Mouse (Mus musculus): ENCODE data around the gene Atp1a1. TPM values are rescaled to one million over a fixed set of nuclear protein-coding genes. Genes with fewer than 3 reads are reported as not detected.

Gene Atp1a1
- total RNA-seq, 2 experiments from 2014 or later, result 455 to 471 TPM

GRCm38 (mm10) chr3:101560841-101561522, 43.5 kb downstream of the Atp1a1 start:
- no peak for DNase-seq (ENCODE audit: low spot score in 2 of 2)

GRCm38 (mm10) chr3:101556712-101557111, 47.8 kb downstream of the Atp1a1 start:
- DNase-seq (ENCODE audit: low spot score in 2 of 2), result no peak

- no peak for DNase-seq (ENCODE audit: low spot score in 2 of 2)
Observed at GRCm38 (mm10) chr3:101552621-101553620, 51.6 kb downstream of the Atp1a1 start.

- DNase-seq (ENCODE audit: low spot score in 2 of 2), result peak; percentile 19 to 30
Observed at GRCm38 (mm10) chr3:101551457-101552230, 52.8 kb downstream of the Atp1a1 start.

GRCm38 (mm10) chr3:101549749-101550148, 54.7 kb downstream of the Atp1a1 start:
- no peak for DNase-seq (ENCODE audit: low spot score in 2 of 2)

GRCm38 (mm10) chr3:101544116-101544515, 60.4 kb downstream of the Atp1a1 start:
- no peak for DNase-seq (ENCODE audit: low spot score in 2 of 2)

GRCm38 (mm10) chr3:101541571-101541970, 62.9 kb downstream of the Atp1a1 start:
- DNase-seq (ENCODE audit: low spot score in 2 of 2), result no peak

- DNase-seq (ENCODE audit: low spot score in 2 of 2), result no peak
Observed at GRCm38 (mm10) chr3:101540568-101540967, 63.9 kb downstream of the Atp1a1 start.

- no peak for DNase-seq (ENCODE audit: low spot score in 2 of 2)
Observed at GRCm38 (mm10) chr3:101536322-101536721, 68.2 kb downstream of the Atp1a1 start.

- DNase-seq (ENCODE audit: low spot score in 2 of 2), result no peak
Observed at GRCm38 (mm10) chr3:101534311-101534710, 70.2 kb downstream of the Atp1a1 start.

- no peak for DNase-seq (ENCODE audit: low spot score in 2 of 2)
Observed at GRCm38 (mm10) chr3:101533373-101533772, 71.1 kb downstream of the Atp1a1 start.

- no peak for DNase-seq (ENCODE audit: low spot score in 2 of 2)
Observed at GRCm38 (mm10) chr3:101530928-101531327, 73.6 kb downstream of the Atp1a1 start.

GRCm38 (mm10) chr3:101528900-101529594, 75.4 kb downstream of the Atp1a1 start:
- no peak for DNase-seq (ENCODE audit: low spot score in 2 of 2)

- DNase-seq (ENCODE audit: low spot score in 2 of 2), result no peak
Observed at GRCm38 (mm10) chr3:101528157-101528899, 76.2 kb downstream of the Atp1a1 start.

- no peak for DNase-seq (ENCODE audit: low spot score in 2 of 2)
Observed at GRCm38 (mm10) chr3:101526603-101527002, 77.9 kb downstream of the Atp1a1 start.

Other genes with a start within 250 kb of the Atp1a1 start
- 10 to 100 TPM; 33.2 to 35.5 TPM for gene Igsf3, start 227.6 kb downstream of the Atp1a1 start, total RNA-seq (2021)
- gene Mab21l3, start 244.3 kb upstream of the Atp1a1 start, total RNA-seq (2021), result under 1 TPM in 1 of 2 experiments, not detected in 1; 0.18 TPM